Mouse (Mus musculus): ENCODE results near the gene Col16a1. TPM values are rescaled to one million over a fixed set of nuclear protein-coding genes. Genes with fewer than 3 reads are reported as not detected.

Gene Col16a1
- polyA plus RNA-seq, 1 experiment from 2014 or later: 36.3 TPM

- Histone ChIP-seq H3K9me3 (ENCODE audit: control insufficient read depth, low read length) (no peaks in the 10 kb centered on the region), H3K9ac (ENCODE audit: low read depth, low read length) (no peak overlapping the region), H3K27ac (ENCODE audit: low read length) (peak overlapping the region; percentile 35; the same call in 1 of the 2 replicates), H3K36me3 (ENCODE audit: control insufficient read depth, insufficient read depth, low read length) (peaks cover 4% of the 10 kb centered on the region), H3K27me3 (replicated peaks; ENCODE audit: control insufficient read depth, insufficient read depth, low read length) (no peaks in the 10 kb centered on the region), H3K4me2 (ENCODE audit: low read depth, low read length) (no peak overlapping the region), H3K4me1 (ENCODE audit: control insufficient read depth, insufficient read depth, low read length) (peaks cover 38% of the 10 kb centered on the region), H3K4me3 (ENCODE audit: low read length) (no peak overlapping the region)
- 42% methylated on average over 1 of the region's 1 CpGs for WGBS
- no peak for ATAC-seq
Observed at GRCm38 (mm10) chr4:130054727-130055126, 7.1 kb downstream of the Col16a1 start.

GRCm38 (mm10) chr4:130055160-130056010 lies 7.7 kb downstream of the Col16a1 start:
- peaks cover 32% of the 10 kb centered on the region for H3K4me1 ChIP-seq (ENCODE audit: control insufficient read depth, insufficient read depth, low read length)
- no peaks in the 10 kb centered on the region for H3K9me3 ChIP-seq (ENCODE audit: control insufficient read depth, low read length)
- H3K9ac ChIP-seq (ENCODE audit: low read depth, low read length): no peak overlapping the region
- H3K27me3 ChIP-seq (replicated peaks; ENCODE audit: control insufficient read depth, insufficient read depth, low read length): no peaks in the 10 kb centered on the region
- peaks cover 4% of the 10 kb centered on the region for H3K36me3 ChIP-seq (ENCODE audit: control insufficient read depth, insufficient read depth, low read length)
- H3K4me2 ChIP-seq (ENCODE audit: low read depth, low read length): no peak overlapping the region
- peak overlapping the region; percentile 62 for H3K27ac ChIP-seq (ENCODE audit: low read length)
- H3K4me3 ChIP-seq (ENCODE audit: low read length): no peak overlapping the region
- ATAC-seq: peak; percentile 78
- 69% methylated on average over 14 of the region's 14 CpGs for WGBS

GRCm38 (mm10) chr4:130056011-130056322 lies 8.3 kb downstream of the Col16a1 start:
- WGBS: 54% methylated on average over 3 of the region's 3 CpGs
- Histone ChIP-seq H3K27ac (ENCODE audit: low read length) (peak overlapping the region; percentile 62; the same call in 1 of the 2 replicates), H3K4me2 (ENCODE audit: low read depth, low read length) (no peak overlapping the region), H3K4me3 (ENCODE audit: low read length) (no peak overlapping the region), H3K9me3 (ENCODE audit: control insufficient read depth, low read length) (no peaks in the 10 kb centered on the region), H3K36me3 (ENCODE audit: control insufficient read depth, insufficient read depth, low read length) (peaks cover 4% of the 10 kb centered on the region), H3K27me3 (replicated peaks; ENCODE audit: control insufficient read depth, insufficient read depth, low read length) (no peaks in the 10 kb centered on the region), H3K9ac (ENCODE audit: low read depth, low read length) (no peak overlapping the region), H3K4me1 (ENCODE audit: control insufficient read depth, insufficient read depth, low read length) (peaks cover 26% of the 10 kb centered on the region)
- ATAC-seq: no peak; the same call in 1 of the 2 replicates

- H3K36me3 ChIP-seq (ENCODE audit: control insufficient read depth, insufficient read depth, low read length): peaks cover 4% of the 10 kb centered on the region
- peak overlapping the region; percentile 62; the same call in 1 of the 2 replicates for H3K27ac ChIP-seq (ENCODE audit: low read length)
Observed at GRCm38 (mm10) chr4:130056471-130056870, 8.8 kb downstream of the Col16a1 start.

GRCm38 (mm10) chr4:130060937-130061336 lies 13.3 kb downstream of the Col16a1 start:
- Histone ChIP-seq H3K9me3 (ENCODE audit: control insufficient read depth, low read length) (no peaks in the 10 kb centered on the region), H3K9ac (ENCODE audit: low read depth, low read length) (no peak overlapping the region), H3K36me3 (ENCODE audit: control insufficient read depth, insufficient read depth, low read length) (no peaks in the 10 kb centered on the region), H3K4me3 (ENCODE audit: low read length) (no peak overlapping the region), H3K4me2 (ENCODE audit: low read depth, low read length) (no peak overlapping the region), H3K27me3 (replicated peaks; ENCODE audit: control insufficient read depth, insufficient read depth, low read length) (no peaks in the 10 kb centered on the region), H3K4me1 (ENCODE audit: control insufficient read depth, insufficient read depth, low read length) (peaks cover 10% of the 10 kb centered on the region), H3K27ac (ENCODE audit: low read length) (no peak overlapping the region)
- ATAC-seq: no peak

More at GRCm38 (mm10) chr4:130056471-130056870, 8.8 kb downstream of the Col16a1 start:
- no peak overlapping the region for H3K4me2 ChIP-seq (ENCODE audit: low read depth, low read length)
- 67% methylated on average over 3 of the region's 3 CpGs for WGBS
- H3K4me3 ChIP-seq (ENCODE audit: low read length): no peak overlapping the region
- H3K9ac ChIP-seq (ENCODE audit: low read depth, low read length): no peak overlapping the region
- ATAC-seq: no peak
- no peaks in the 10 kb centered on the region for H3K9me3 ChIP-seq (ENCODE audit: control insufficient read depth, low read length)
- peaks cover 23% of the 10 kb centered on the region for H3K4me1 ChIP-seq (ENCODE audit: control insufficient read depth, insufficient read depth, low read length)
- no peaks in the 10 kb centered on the region for H3K27me3 ChIP-seq (replicated peaks; ENCODE audit: control insufficient read depth, insufficient read depth, low read length)

GRCm38 (mm10) chr4:130063191-130063590 lies 15.6 kb downstream of the Col16a1 start:
- Histone ChIP-seq H3K27me3 (replicated peaks; ENCODE audit: control insufficient read depth, insufficient read depth, low read length) (no peaks in the 10 kb centered on the region), H3K4me2 (ENCODE audit: low read depth, low read length) (no peak overlapping the region), H3K27ac (ENCODE audit: low read length) (no peak overlapping the region), H3K36me3 (ENCODE audit: control insufficient read depth, insufficient read depth, low read length) (no peaks in the 10 kb centered on the region), H3K4me3 (ENCODE audit: low read length) (no peak overlapping the region), H3K9ac (ENCODE audit: low read depth, low read length) (0 out of 2 replicates have a peak overlapping the region, but pooled peaks have one; percentile 3), H3K9me3 (ENCODE audit: control insufficient read depth, low read length) (no peaks in the 10 kb centered on the region), H3K4me1 (ENCODE audit: control insufficient read depth, insufficient read depth, low read length) (no peaks in the 10 kb centered on the region)
- 59% methylated on average over 7 of the region's 7 CpGs for WGBS
- no peak for ATAC-seq

GRCm38 (mm10) chr4:130066816-130067215 lies 19.2 kb downstream of the Col16a1 start:
- Histone ChIP-seq H3K4me2 (ENCODE audit: low read depth, low read length) (no peak overlapping the region), H3K9ac (ENCODE audit: low read depth, low read length) (no peak overlapping the region), H3K27ac (ENCODE audit: low read length) (no peak overlapping the region), H3K27me3 (replicated peaks; ENCODE audit: control insufficient read depth, insufficient read depth, low read length) (no peaks in the 10 kb centered on the region), H3K36me3 (ENCODE audit: control insufficient read depth, insufficient read depth, low read length) (no peaks in the 10 kb centered on the region), H3K9me3 (ENCODE audit: control insufficient read depth, low read length) (no peaks in the 10 kb centered on the region), H3K4me3 (ENCODE audit: low read length) (no peak overlapping the region), H3K4me1 (ENCODE audit: control insufficient read depth, insufficient read depth, low read length) (no peaks in the 10 kb centered on the region)
- ATAC-seq: no peak
- WGBS: 12% methylated on average over 8 of the region's 8 CpGs

- Histone ChIP-seq H3K27ac (ENCODE audit: low read length) (no peak overlapping the region), H3K36me3 (ENCODE audit: control insufficient read depth, insufficient read depth, low read length) (no peaks in the 10 kb centered on the region), H3K9ac (ENCODE audit: low read depth, low read length) (no peak overlapping the region), H3K4me2 (ENCODE audit: low read depth, low read length) (no peak overlapping the region), H3K9me3 (ENCODE audit: control insufficient read depth, low read length) (no peaks in the 10 kb centered on the region), H3K27me3 (replicated peaks; ENCODE audit: control insufficient read depth, insufficient read depth, low read length) (no peaks in the 10 kb centered on the region), H3K4me3 (ENCODE audit: low read length) (no peak overlapping the region), H3K4me1 (ENCODE audit: control insufficient read depth, insufficient read depth, low read length) (no peaks in the 10 kb centered on the region)
- ATAC-seq: no peak
- 58% methylated on average over 3 of the region's 3 CpGs for WGBS
Observed at GRCm38 (mm10) chr4:130070523-130070922, 22.9 kb downstream of the Col16a1 start.

- no peak overlapping the region for H3K4me3 ChIP-seq (ENCODE audit: low read length)
- no peaks in the 10 kb centered on the region for H3K36me3 ChIP-seq (ENCODE audit: control insufficient read depth, insufficient read depth, low read length)
- H3K9ac ChIP-seq (ENCODE audit: low read depth, low read length): no peak overlapping the region
- no peak for ATAC-seq
- no peak overlapping the region for H3K4me2 ChIP-seq (ENCODE audit: low read depth, low read length)
- WGBS: 95% methylated on average over 2 of the region's 2 CpGs
- H3K4me1 ChIP-seq (ENCODE audit: control insufficient read depth, insufficient read depth, low read length): no peaks in the 10 kb centered on the region
- no peaks in the 10 kb centered on the region for H3K27me3 ChIP-seq (replicated peaks; ENCODE audit: control insufficient read depth, insufficient read depth, low read length)
- no peak overlapping the region for H3K27ac ChIP-seq (ENCODE audit: low read length)
- no peaks in the 10 kb centered on the region for H3K9me3 ChIP-seq (ENCODE audit: control insufficient read depth, low read length)
Observed at GRCm38 (mm10) chr4:130071758-130072157, 24.1 kb downstream of the Col16a1 start.
